Mouse (Mus musculus) liver, embryonic 14.5 days (tissue): ENCODE measurements around the gene Prpf8.

ENCODE experiments used
- CTCF ChIP-seq: IDR thresholded peaks from 2 replicates; pipeline ENCODE4 v1.5.1; 2016; ENCODE audit warnings: antibody characterized with exemption, low read depth, control low read depth
- EP300 ChIP-seq: IDR thresholded peaks from 2 replicates; pipeline ENCODE4 v1.6.1; 2016; ENCODE audit warnings: antibody characterized with exemption, low read depth

DNA sequence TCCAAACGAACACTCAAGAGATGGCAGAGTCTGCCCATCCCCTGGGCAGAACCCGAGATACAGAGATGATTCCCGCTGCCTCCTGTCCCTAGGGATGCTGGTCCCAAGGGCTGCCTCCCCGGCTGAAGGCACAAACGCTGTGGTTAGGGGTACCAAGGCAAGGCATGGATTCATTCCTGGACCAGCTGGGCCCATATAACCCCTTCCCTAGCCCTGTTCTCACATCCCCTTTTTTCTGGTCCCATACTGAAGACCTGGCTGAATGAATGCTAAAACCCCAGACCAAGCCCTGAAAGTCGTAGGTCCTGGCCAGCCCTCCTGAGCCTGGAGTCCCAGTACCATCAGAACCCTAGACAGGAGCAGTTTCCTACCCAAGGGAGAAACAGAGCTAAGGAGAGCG lies 45.6 kb upstream of the Prpf8 start:
- no peak for TF ChIP-seq CTCF
- TF ChIP-seq EP300, result no peak
